Mouse (Mus musculus): Measurements from ENCODE around the gene Bbs12. TPM values are rescaled to one million over a fixed set of nuclear protein-coding genes. Genes with fewer than 3 reads are reported as not detected.

Bbs12 gene
- polyA plus RNA-seq, 1 experiment from 2014 or later = 8.7 TPM

- no peak overlapping the region for H3K9ac ChIP-seq
- no peak overlapping the region for H3K4me3 ChIP-seq (replicated peaks)
- ATAC-seq (replicated peaks; ENCODE audit: low FRiP score) = no peak
- 0 out of 2 replicates have a peak, but pooled peaks cover 3% of the 10 kb centered on the region for H3K4me1 ChIP-seq
- no peak overlapping the region for H3K4me2 ChIP-seq
- H3K36me3 ChIP-seq = no peaks in the 10 kb centered on the region
- H3K27ac ChIP-seq = no peak overlapping the region
- no peaks in the 10 kb centered on the region for H3K9me3 ChIP-seq (replicated peaks)
- no peaks in the 10 kb centered on the region for H3K27me3 ChIP-seq
- 81% methylated on average over 1 of the region's 1 CpGs for WGBS
These were observed 17.6 kb downstream of the Bbs12 start for GRCm38 (mm10) chr3:37329963-37330362.

GRCm38 (mm10) chr3:37331999-37332449 lies 19.7 kb downstream of the Bbs12 start:
- Histone ChIP-seq H3K36me3 (no peaks in the 10 kb centered on the region), H3K9me3 (replicated peaks) (no peaks in the 10 kb centered on the region), H3K4me2 (no peak overlapping the region), H3K4me3 (replicated peaks) (no peak overlapping the region), H3K4me1 (no peaks in the 10 kb centered on the region), H3K27ac (no peak overlapping the region), H3K9ac (no peak overlapping the region), H3K27me3 (no peaks in the 10 kb centered on the region)
- no peak for ATAC-seq (replicated peaks; ENCODE audit: low FRiP score)
- 70% methylated on average over 6 of the region's 6 CpGs for WGBS

- Histone ChIP-seq H3K4me1 (no peaks in the 10 kb centered on the region), H3K27me3 (no peaks in the 10 kb centered on the region), H3K4me3 (replicated peaks) (no peak overlapping the region), H3K9me3 (replicated peaks) (no peaks in the 10 kb centered on the region), H3K4me2 (no peak overlapping the region), H3K36me3 (no peaks in the 10 kb centered on the region), H3K27ac (no peak overlapping the region), H3K9ac (no peak overlapping the region)
- WGBS = 90% methylated on average over 4 of the region's 4 CpGs
- no peak for ATAC-seq (replicated peaks; ENCODE audit: low FRiP score)
These were observed 21.7 kb downstream of the Bbs12 start for GRCm38 (mm10) chr3:37334053-37334452.

- Histone ChIP-seq H3K36me3 (no peaks in the 10 kb centered on the region), H3K27ac (no peak overlapping the region), H3K27me3 (peaks cover 7% of the 10 kb centered on the region), H3K4me2 (no peak overlapping the region), H3K9ac (no peak overlapping the region), H3K4me1 (no peaks in the 10 kb centered on the region), H3K9me3 (replicated peaks) (no peaks in the 10 kb centered on the region), H3K4me3 (replicated peaks) (no peak overlapping the region)
- no peak for ATAC-seq (replicated peaks; ENCODE audit: low FRiP score)
- 66% methylated on average over 5 of the region's 5 CpGs for WGBS
These were observed 28.8 kb downstream of the Bbs12 start for GRCm38 (mm10) chr3:37341110-37341509.

GRCm38 (mm10) chr3:37342811-37343210 lies 30.5 kb downstream of the Bbs12 start:
- Histone ChIP-seq H3K4me1 (peaks cover 4% of the 10 kb centered on the region), H3K27me3 (peaks cover 23% of the 10 kb centered on the region), H3K4me3 (replicated peaks) (no peak overlapping the region), H3K9ac (no peak overlapping the region), H3K4me2 (no peak overlapping the region), H3K9me3 (replicated peaks) (no peaks in the 10 kb centered on the region), H3K27ac (no peak overlapping the region), H3K36me3 (no peaks in the 10 kb centered on the region)
- WGBS = 59% methylated on average over 5 of the region's 5 CpGs
- ATAC-seq (replicated peaks; ENCODE audit: low FRiP score) = no peak

GRCm38 (mm10) chr3:37347671-37348070 lies 35.3 kb downstream of the Bbs12 start:
- no peaks in the 10 kb centered on the region for H3K36me3 ChIP-seq
- H3K9ac ChIP-seq = no peak overlapping the region
- H3K4me2 ChIP-seq = peak overlapping the region; percentile 98
- no peaks in the 10 kb centered on the region for H3K9me3 ChIP-seq (replicated peaks)
- WGBS = 34% methylated on average over 9 of the region's 9 CpGs
- H3K4me3 ChIP-seq (replicated peaks) = peak overlapping the region; percentile 71
- peak; percentile 28 for ATAC-seq (replicated peaks; ENCODE audit: low FRiP score)
- H3K4me1 ChIP-seq = peaks cover 14% of the 10 kb centered on the region
- H3K27ac ChIP-seq = no peak overlapping the region
- peaks cover 43% of the 10 kb centered on the region for H3K27me3 ChIP-seq

- peak; percentile 63 for ATAC-seq (replicated peaks; ENCODE audit: low FRiP score)
- Histone ChIP-seq H3K9me3 (replicated peaks) (no peaks in the 10 kb centered on the region), H3K4me3 (replicated peaks) (peak within 1 kb of the TSS; percentile 71), H3K4me2 (peak within 1 kb of the TSS; percentile 98), H3K9ac (peak within 1 kb of the TSS; percentile 58), H3K27me3 (peaks cover 43% of the 10 kb centered on the region), H3K4me1 (peaks cover 14% of the 10 kb centered on the region), H3K27ac (no peak within 1 kb of the TSS), H3K36me3 (no peaks in the 10 kb centered on the region)
- WGBS = 1% methylated on average over 75 of the region's 75 CpGs
These were observed 36.1 kb downstream of the Bbs12 start, which contains the start of gene Fgf2 for GRCm38 (mm10) chr3:37348221-37349165. Gene Fgf2, plus strand, starts transcription at chr3:37348346.

- no peak for ATAC-seq (replicated peaks; ENCODE audit: low FRiP score)
- H3K9me3 ChIP-seq (replicated peaks) = no peaks in the 10 kb centered on the region
- WGBS = 15% methylated on average over 8 of the region's 8 CpGs
- H3K4me2 ChIP-seq = peak overlapping the region; percentile 98
- peak overlapping the region; percentile 58; the same call in 1 of the 2 replicates for H3K9ac ChIP-seq
- H3K4me1 ChIP-seq = peaks cover 14% of the 10 kb centered on the region
- no peak overlapping the region for H3K27ac ChIP-seq
- peaks cover 43% of the 10 kb centered on the region for H3K27me3 ChIP-seq
- no peaks in the 10 kb centered on the region for H3K36me3 ChIP-seq
- H3K4me3 ChIP-seq (replicated peaks) = peak overlapping the region; percentile 71
These were observed 36.8 kb downstream of the Bbs12 start for GRCm38 (mm10) chr3:37349166-37349548.

- ATAC-seq (replicated peaks; ENCODE audit: low FRiP score) = no peak
- H3K4me2 ChIP-seq = no peak overlapping the region
- no peak overlapping the region for H3K9ac ChIP-seq
- peaks cover 14% of the 10 kb centered on the region for H3K4me1 ChIP-seq
- no peak overlapping the region for H3K4me3 ChIP-seq (replicated peaks)
- peaks cover 41% of the 10 kb centered on the region for H3K27me3 ChIP-seq
- 54% methylated on average over 7 of the region's 7 CpGs for WGBS
- no peak overlapping the region for H3K27ac ChIP-seq
- no peaks in the 10 kb centered on the region for H3K36me3 ChIP-seq
- no peaks in the 10 kb centered on the region for H3K9me3 ChIP-seq (replicated peaks)
These were observed 38.0 kb downstream of the Bbs12 start for GRCm38 (mm10) chr3:37350386-37350785.

GRCm38 (mm10) chr3:37353951-37354481 lies 41.7 kb downstream of the Bbs12 start:
- Histone ChIP-seq H3K9ac (no peak overlapping the region), H3K36me3 (no peaks in the 10 kb centered on the region), H3K4me1 (peaks cover 8% of the 10 kb centered on the region), H3K27me3 (peaks cover 16% of the 10 kb centered on the region), H3K4me3 (replicated peaks) (no peak overlapping the region), H3K4me2 (no peak overlapping the region), H3K27ac (no peak overlapping the region), H3K9me3 (replicated peaks) (no peaks in the 10 kb centered on the region)
- WGBS = 64% methylated on average over 10 of the region's 10 CpGs
- 0 out of 2 replicates have a peak, but pooled peaks have one; percentile 6 for ATAC-seq (replicated peaks; ENCODE audit: low FRiP score)

- 88% methylated on average over 1 of the region's 1 CpGs for WGBS
- no peak overlapping the region for H3K9ac ChIP-seq
- no peak for ATAC-seq (replicated peaks; ENCODE audit: low FRiP score)
These were observed 42.4 kb downstream of the Bbs12 start for GRCm38 (mm10) chr3:37354737-37355136.

GRCm38 (mm10) chr3:37360729-37361128 lies 48.4 kb downstream of the Bbs12 start:
- Histone ChIP-seq H3K4me1 (0 out of 2 replicates have a peak, but pooled peaks cover 4% of the 10 kb centered on the region), H3K27me3 (no peaks in the 10 kb centered on the region), H3K27ac (no peak overlapping the region), H3K4me2 (no peak overlapping the region), H3K9me3 (replicated peaks) (no peaks in the 10 kb centered on the region), H3K9ac (no peak overlapping the region), H3K4me3 (replicated peaks) (no peak overlapping the region), H3K36me3 (no peaks in the 10 kb centered on the region)
- WGBS = 75% methylated on average over 9 of the region's 9 CpGs
- no peak for ATAC-seq (replicated peaks; ENCODE audit: low FRiP score)

More at GRCm38 (mm10) chr3:37354737-37355136, 42.4 kb downstream of the Bbs12 start:
- Histone ChIP-seq H3K9me3 (replicated peaks) (no peaks in the 10 kb centered on the region), H3K4me2 (no peak overlapping the region), H3K27ac (no peak overlapping the region), H3K4me3 (replicated peaks) (no peak overlapping the region), H3K36me3 (no peaks in the 10 kb centered on the region), H3K4me1 (0 out of 2 replicates have a peak, but pooled peaks cover 4% of the 10 kb centered on the region), H3K27me3 (peaks cover 8% of the 10 kb centered on the region)
